Mouse (Mus musculus) megakaryocyte, embryonic 14.5 days (primary cell): ENCODE data around the gene Smad1.

Experiments used
- FLI1 ChIP-seq: IDR thresholded peaks from 2 replicates; pipeline ENCODE4 v1.6.1; 2012; ENCODE audit warnings: low read length, inconsistent platforms, mixed read lengths
- GATA1 ChIP-seq: IDR thresholded peaks from 3 replicates; pipeline ENCODE4 v1.6.1; 2012; ENCODE audit warnings: mixed read lengths, low read length, inconsistent platforms, borderline replicate concordance

- no peak for TF ChIP-seq GATA1
- TF ChIP-seq FLI1: no peak
Measured at GRCm38 (mm10) chr8:79379971-79380370, 19.3 kb downstream of the Smad1 start.
